Mouse (Mus musculus): ENCODE data around the gene Mybbp1a. TPM values are rescaled to one million over a fixed set of nuclear protein-coding genes. Genes with fewer than 3 reads are reported as not detected.
"Not testable (repeated sequence)": the region's sequence is repeated elsewhere in the genome, so short reads cannot be mapped to it uniquely, and the experiment has no call there.

The Mybbp1a gene
- polyA plus RNA-seq, 1 experiment from 2014 or later = 175 TPM

DNA sequence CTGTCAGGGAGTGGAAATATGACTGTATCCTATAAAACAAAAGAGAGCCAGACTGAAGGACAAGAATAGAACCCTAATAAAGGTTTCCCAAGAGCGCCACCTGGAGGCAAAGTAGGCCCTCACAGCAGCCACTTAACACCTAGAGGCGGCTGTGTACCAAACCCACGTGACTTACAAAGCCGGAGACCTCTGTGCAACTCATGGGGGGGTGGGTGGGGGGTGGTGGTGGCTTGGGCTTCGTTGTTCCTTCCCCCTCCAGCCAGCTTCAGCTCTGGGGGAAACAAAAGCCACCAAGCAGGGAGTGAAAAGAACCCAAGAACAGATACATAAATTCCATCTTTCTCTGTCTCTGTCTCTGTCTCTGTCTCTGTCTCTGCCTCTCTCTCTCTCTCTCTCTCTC lies 12.5 kb upstream of the Mybbp1a start:
- WGBS = 5% methylated on average over 5 of the region's 5 CpGs
- Histone ChIP-seq H3K27me3 (ENCODE audit: control insufficient read depth, insufficient read depth, low read length) (no peaks in the 10 kb centered on the region), H3K4me2 (ENCODE audit: low read depth, severe bottlenecking) (no peak overlapping the region), H3K4me1 (ENCODE audit: control insufficient read depth, insufficient read depth, low read length) (no peaks in the 10 kb centered on the region), H3K4me3 (ENCODE audit: low read depth, low read length) (no peak overlapping the region), H3K36me3 (ENCODE audit: control insufficient read depth, insufficient read depth, low read length) (no peaks in the 10 kb centered on the region), H3K9me3 (ENCODE audit: control insufficient read depth, low read length) (no peaks in the 10 kb centered on the region), H3K27ac (replicated peaks; ENCODE audit: low read depth, low read length) (no peak overlapping the region), H3K9ac (ENCODE audit: low read length) (no peak overlapping the region)
- DNase-seq (ENCODE audit: low spot score) (peak; percentile 78), ATAC-seq (ENCODE audit: insufficient number of reproducible peaks, low FRiP score, low TSS enrichment, low read depth) (no peak)

DNA sequence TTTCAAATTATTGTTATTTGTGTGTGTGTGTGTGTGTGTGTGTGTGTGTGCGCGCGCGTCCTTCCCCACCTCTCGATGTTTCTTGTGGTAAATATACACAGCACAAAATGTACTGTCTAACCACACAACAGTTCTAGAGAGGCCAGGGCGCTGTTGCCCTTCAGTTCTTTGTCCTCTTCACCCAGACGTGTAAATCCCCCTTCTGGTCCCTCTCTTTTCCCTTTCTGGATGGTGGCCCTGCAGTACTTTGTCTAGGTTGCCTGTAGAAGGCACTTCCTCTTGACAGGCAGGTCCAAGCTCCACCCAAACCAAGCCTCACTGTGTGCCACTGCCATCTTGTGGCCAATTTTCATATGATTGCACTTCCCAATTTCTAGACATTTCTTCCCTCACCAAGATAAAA lies 11.9 kb upstream of the Mybbp1a start:
- Histone ChIP-seq H3K36me3 (ENCODE audit: control insufficient read depth, insufficient read depth, low read length) (no peaks in the 10 kb centered on the region), H3K9me3 (ENCODE audit: control insufficient read depth, low read length) (no peaks in the 10 kb centered on the region), H3K4me1 (ENCODE audit: control insufficient read depth, insufficient read depth, low read length) (no peaks in the 10 kb centered on the region), H3K4me2 (ENCODE audit: low read depth, severe bottlenecking) (no peak overlapping the region), H3K9ac (ENCODE audit: low read length) (no peak overlapping the region), H3K27ac (replicated peaks; ENCODE audit: low read depth, low read length) (no peak overlapping the region), H3K27me3 (ENCODE audit: control insufficient read depth, insufficient read depth, low read length) (no peaks in the 10 kb centered on the region), H3K4me3 (ENCODE audit: low read depth, low read length) (no peak overlapping the region)
- ATAC-seq (ENCODE audit: insufficient number of reproducible peaks, low FRiP score, low TSS enrichment, low read depth) (peak; percentile 57; the same call in 1 of the 2 replicates), DNase-seq (ENCODE audit: low spot score) (peak; percentile 83)
- 47% methylated on average over 7 of the region's 7 CpGs for WGBS

DNA sequence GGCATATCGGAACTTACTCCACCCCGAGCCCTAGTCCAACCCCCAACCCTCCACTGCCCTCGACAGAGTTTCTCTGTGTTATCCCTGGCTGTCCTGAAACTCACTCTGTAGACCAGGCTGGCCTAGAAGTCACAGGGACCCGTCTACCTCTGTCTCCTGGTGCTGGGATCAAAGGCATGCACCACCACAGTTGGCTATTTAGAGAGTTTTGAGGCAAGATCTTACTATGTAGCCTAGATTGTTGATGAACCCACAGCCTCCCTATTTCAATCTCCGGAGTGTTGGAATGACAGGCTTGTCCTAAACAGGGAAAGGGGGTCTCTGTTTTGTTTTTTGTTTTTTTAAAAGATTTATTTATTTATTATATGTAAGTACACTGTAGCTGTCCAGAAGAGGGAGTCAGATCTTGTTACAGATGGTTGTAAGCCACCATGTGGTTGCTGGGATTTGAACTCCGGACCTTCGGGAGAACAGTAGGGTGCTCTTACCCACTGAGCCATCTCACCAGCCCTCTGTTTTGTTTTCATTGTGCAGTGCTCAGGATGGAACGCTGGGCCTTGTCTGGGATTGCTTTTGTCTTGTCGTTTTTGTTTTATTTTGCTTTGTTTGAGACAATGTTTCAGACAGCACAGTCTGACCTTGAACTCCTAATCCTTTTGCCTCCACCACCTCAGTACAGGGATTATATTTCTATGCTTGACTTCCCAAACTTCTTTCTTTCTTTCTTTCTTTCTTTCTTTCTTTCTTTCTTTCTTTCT lies 10.7 kb upstream of the Mybbp1a start:
- not testable (repeated sequence) for H3K9me3 ChIP-seq (ENCODE audit: control insufficient read depth, low read length); H3K27ac ChIP-seq (replicated peaks; ENCODE audit: low read depth, low read length); H3K36me3 ChIP-seq (ENCODE audit: control insufficient read depth, insufficient read depth, low read length); H3K4me3 ChIP-seq (ENCODE audit: low read depth, low read length); ATAC-seq (ENCODE audit: insufficient number of reproducible peaks, low FRiP score, low TSS enrichment, low read depth); H3K27me3 ChIP-seq (ENCODE audit: control insufficient read depth, insufficient read depth, low read length); DNase-seq (ENCODE audit: low spot score); H3K9ac ChIP-seq (ENCODE audit: low read length); H3K4me1 ChIP-seq (ENCODE audit: control insufficient read depth, insufficient read depth, low read length); H3K4me2 ChIP-seq (ENCODE audit: low read depth, severe bottlenecking)
- WGBS = 67% methylated on average over 9 of the region's 9 CpGs

DNA sequence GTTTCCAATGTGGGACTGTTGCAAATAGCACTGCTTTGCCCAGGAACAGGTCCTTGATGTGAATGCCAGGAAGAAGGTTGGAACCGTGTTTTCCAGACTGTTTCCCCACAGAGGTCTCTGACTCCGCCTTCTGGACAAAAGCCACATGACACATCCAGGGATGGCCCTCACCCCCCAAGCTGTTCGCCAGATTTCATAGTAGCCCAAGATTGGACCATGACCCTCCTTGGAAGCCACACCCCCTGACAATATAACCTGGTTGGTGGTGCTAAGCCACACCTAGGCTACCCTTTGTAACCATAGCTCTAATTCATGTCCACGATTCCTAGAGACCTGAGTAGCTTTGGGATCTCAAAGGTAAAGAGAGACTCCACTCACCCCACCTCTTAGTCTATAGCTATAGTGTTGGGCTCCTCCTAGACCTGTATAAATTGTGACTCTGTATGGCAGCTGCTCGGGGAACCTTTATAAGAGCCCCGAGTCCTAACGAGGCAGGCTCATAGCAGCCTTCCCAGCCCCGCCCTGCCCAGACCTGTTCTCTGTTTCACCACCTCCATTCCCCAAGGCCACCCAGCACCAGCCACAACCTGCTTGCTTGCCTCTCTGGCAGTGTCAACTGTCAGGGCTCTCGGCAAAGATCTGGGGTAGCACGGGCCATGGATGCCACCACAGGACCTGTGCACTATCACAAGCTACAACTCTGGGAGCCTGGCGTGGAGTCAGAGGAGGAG lies 6.0 kb upstream of the Mybbp1a start, which contains the start of gene Ggt6:
TSS of gene Ggt6 (plus strand) at position 564 of the 731 bp plus-strand sequence.
- Histone ChIP-seq H3K4me2 (ENCODE audit: low read depth, severe bottlenecking) (no peak within 1 kb of the TSS), H3K9ac (ENCODE audit: low read length) (no peak within 1 kb of the TSS), H3K27ac (replicated peaks; ENCODE audit: low read depth, low read length) (no peak within 1 kb of the TSS), H3K4me1 (ENCODE audit: control insufficient read depth, insufficient read depth, low read length) (no peaks in the 10 kb centered on the region), H3K36me3 (ENCODE audit: control insufficient read depth, insufficient read depth, low read length) (no peaks in the 10 kb centered on the region), H3K9me3 (ENCODE audit: control insufficient read depth, low read length) (no peaks in the 10 kb centered on the region), H3K4me3 (ENCODE audit: low read depth, low read length) (no peak within 1 kb of the TSS), H3K27me3 (ENCODE audit: control insufficient read depth, insufficient read depth, low read length) (no peaks in the 10 kb centered on the region)
- WGBS = 63% methylated on average over 11 of the region's 11 CpGs
- DNase-seq (ENCODE audit: low spot score) (no peak), ATAC-seq (ENCODE audit: insufficient number of reproducible peaks, low FRiP score, low TSS enrichment, low read depth) (no peak; the same call in 1 of the 2 replicates)

DNA sequence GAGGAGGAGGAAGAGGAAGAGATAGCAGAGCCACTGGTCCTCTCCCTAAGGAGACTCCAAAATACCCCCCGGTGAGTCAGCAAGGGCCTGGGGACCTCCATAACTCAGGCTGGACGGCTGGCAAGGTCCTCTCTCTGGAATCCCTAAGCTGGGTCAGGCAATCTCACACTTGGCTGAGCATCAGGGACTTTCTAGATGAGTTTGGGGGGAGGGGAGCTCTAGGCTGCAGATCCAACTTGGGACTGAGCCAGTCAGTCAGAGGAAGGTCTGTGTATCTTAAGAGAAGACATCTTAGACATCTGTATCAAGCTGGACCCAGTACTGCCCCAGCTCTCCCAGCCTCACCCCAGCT lies 5.5 kb upstream of the Mybbp1a start:
- H3K27ac ChIP-seq (replicated peaks; ENCODE audit: low read depth, low read length) = no peak overlapping the region
- H3K4me3 ChIP-seq (ENCODE audit: low read depth, low read length) = no peak overlapping the region
- no peaks in the 10 kb centered on the region for H3K36me3 ChIP-seq (ENCODE audit: control insufficient read depth, insufficient read depth, low read length)
- no peak overlapping the region for H3K4me2 ChIP-seq (ENCODE audit: low read depth, severe bottlenecking)
- no peaks in the 10 kb centered on the region for H3K4me1 ChIP-seq (ENCODE audit: control insufficient read depth, insufficient read depth, low read length)
- ATAC-seq (ENCODE audit: insufficient number of reproducible peaks, low FRiP score, low TSS enrichment, low read depth) (no peak), DNase-seq (ENCODE audit: low spot score) (no peak)
- no peak overlapping the region for H3K9ac ChIP-seq (ENCODE audit: low read length)
- WGBS = 74% methylated on average over 2 of the region's 2 CpGs
- H3K9me3 ChIP-seq (ENCODE audit: control insufficient read depth, low read length) = no peaks in the 10 kb centered on the region
- H3K27me3 ChIP-seq (ENCODE audit: control insufficient read depth, insufficient read depth, low read length) = no peaks in the 10 kb centered on the region

DNA sequence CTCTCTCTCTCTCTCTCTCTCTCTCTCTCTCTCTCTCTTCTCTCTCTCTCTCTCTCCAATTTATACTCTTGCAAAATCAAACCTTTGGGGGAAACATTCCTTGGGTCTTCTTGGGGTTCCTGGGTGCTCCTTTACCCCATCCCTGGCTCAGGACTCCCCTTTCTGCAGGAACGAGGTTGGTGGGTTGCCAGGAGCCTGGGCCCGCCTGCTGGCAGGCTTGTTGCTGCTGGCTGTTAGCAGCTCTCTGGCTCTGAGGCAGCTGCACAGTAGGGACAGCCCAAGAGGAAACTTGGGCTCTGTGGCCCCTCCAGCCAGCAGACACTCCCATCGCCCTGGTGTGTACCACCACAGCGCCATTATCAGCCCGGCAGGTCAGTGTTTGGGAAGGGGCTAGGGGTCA lies 4.9 kb upstream of the Mybbp1a start:
- ATAC-seq (ENCODE audit: insufficient number of reproducible peaks, low FRiP score, low TSS enrichment, low read depth) = no peak
- 79% methylated on average over 5 of the region's 5 CpGs for WGBS
- Histone ChIP-seq H3K27ac (replicated peaks; ENCODE audit: low read depth, low read length) (no peak overlapping the region), H3K9me3 (ENCODE audit: control insufficient read depth, low read length) (no peaks in the 10 kb centered on the region), H3K27me3 (ENCODE audit: control insufficient read depth, insufficient read depth, low read length) (no peaks in the 10 kb centered on the region), H3K36me3 (ENCODE audit: control insufficient read depth, insufficient read depth, low read length) (no peaks in the 10 kb centered on the region), H3K4me2 (ENCODE audit: low read depth, severe bottlenecking) (no peak overlapping the region), H3K9ac (ENCODE audit: low read length) (no peak overlapping the region), H3K4me1 (ENCODE audit: control insufficient read depth, insufficient read depth, low read length) (no peaks in the 10 kb centered on the region), H3K4me3 (ENCODE audit: low read depth, low read length) (no peak overlapping the region)
- no peak for DNase-seq (ENCODE audit: low spot score)

DNA sequence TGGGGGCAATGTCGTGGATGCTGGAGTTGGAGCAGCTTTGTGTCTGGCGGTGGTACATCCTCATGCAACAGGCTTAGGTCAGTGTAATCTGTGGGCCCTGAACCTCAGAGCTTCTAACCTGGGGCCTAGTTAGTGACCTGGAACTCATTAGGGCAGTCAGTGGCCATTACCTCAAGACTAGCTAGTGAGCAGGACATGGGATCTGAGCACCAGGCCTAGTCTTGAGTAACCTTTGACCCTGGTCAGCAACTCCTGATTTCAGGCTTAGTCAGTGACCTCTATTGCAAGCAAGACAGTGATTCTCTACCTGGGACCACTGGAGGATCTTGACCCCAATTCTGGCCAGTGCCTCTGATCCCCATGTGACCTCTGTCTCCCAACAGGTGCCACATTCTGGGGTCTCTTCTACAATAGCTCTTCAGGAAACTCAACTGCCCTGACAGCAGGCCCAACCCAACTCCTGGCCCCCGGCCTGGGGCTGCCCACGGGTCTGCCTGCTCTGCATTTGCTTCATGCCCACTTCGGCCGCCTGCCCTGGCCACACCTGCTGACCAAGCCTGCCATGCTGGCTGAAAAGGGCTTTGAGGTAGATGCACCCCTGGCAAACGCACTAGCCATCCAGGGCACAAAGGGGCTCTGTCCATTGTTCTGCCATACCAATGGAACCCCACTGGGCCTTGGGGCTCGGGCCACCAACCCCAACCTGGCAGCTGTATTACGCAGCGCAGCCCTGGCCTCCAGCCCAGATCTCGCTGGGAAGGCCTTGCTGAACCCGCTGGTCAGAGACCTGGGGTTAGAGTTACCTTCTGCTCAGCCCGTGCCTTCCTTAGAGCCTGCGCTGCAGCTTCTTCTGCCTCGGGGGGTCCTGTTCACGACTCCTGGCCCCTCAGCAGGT lies 4.2 kb upstream of the Mybbp1a start:
- ATAC-seq (ENCODE audit: insufficient number of reproducible peaks, low FRiP score, low TSS enrichment, low read depth) (no peak), DNase-seq (ENCODE audit: low spot score) (no peak)
- H3K36me3 ChIP-seq (ENCODE audit: control insufficient read depth, insufficient read depth, low read length) = no peaks in the 10 kb centered on the region
- H3K27ac ChIP-seq (replicated peaks; ENCODE audit: low read depth, low read length) = no peak overlapping the region
- no peaks in the 10 kb centered on the region for H3K9me3 ChIP-seq (ENCODE audit: control insufficient read depth, low read length)
- no peaks in the 10 kb centered on the region for H3K27me3 ChIP-seq (ENCODE audit: control insufficient read depth, insufficient read depth, low read length)
- no peak overlapping the region for H3K9ac ChIP-seq (ENCODE audit: low read length)
- H3K4me2 ChIP-seq (ENCODE audit: low read depth, severe bottlenecking) = no peak overlapping the region
- H3K4me3 ChIP-seq (ENCODE audit: low read depth, low read length) = no peak overlapping the region
- peaks cover under 1% of the 10 kb centered on the region; the same call in 1 of the 2 replicates for H3K4me1 ChIP-seq (ENCODE audit: control insufficient read depth, insufficient read depth, low read length)
- WGBS = 86% methylated on average over 16 of the region's 16 CpGs

DNA sequence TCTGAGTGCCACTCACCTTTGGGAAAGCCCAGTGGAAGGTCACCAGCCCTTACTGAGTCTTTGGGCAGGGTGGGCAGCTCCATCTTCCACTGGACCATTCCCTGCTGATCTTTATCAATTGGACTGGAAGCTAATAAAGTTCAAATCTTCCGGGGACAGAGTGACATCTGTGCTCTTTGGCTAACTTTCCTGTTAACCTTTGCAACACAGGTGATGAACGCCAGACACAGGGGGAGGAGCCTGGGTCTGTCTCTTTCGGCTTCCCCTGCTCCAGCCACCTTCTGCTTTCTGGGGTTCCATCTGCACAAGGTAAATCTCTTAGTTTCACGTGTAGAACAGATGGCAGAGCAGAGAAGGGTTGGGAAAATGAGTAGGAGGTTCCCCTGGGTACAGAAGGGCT lies 2.7 kb upstream of the Mybbp1a start:
- 51% methylated on average over 4 of the region's 4 CpGs for WGBS
- no peak overlapping the region for H3K4me2 ChIP-seq (ENCODE audit: low read depth, severe bottlenecking)

More for the DNA sequence above, 2.7 kb upstream of the Mybbp1a start:
- ATAC-seq (ENCODE audit: insufficient number of reproducible peaks, low FRiP score, low TSS enrichment, low read depth) (no peak), DNase-seq (ENCODE audit: low spot score) (no peak)
- no peak overlapping the region for H3K9ac ChIP-seq (ENCODE audit: low read length)
- no peak overlapping the region for H3K27ac ChIP-seq (replicated peaks; ENCODE audit: low read depth, low read length)
- peaks cover 4% of the 10 kb centered on the region for H3K36me3 ChIP-seq (ENCODE audit: control insufficient read depth, insufficient read depth, low read length)
- no peak overlapping the region for H3K4me3 ChIP-seq (ENCODE audit: low read depth, low read length)
- H3K27me3 ChIP-seq (ENCODE audit: control insufficient read depth, insufficient read depth, low read length) = no peaks in the 10 kb centered on the region
- H3K9me3 ChIP-seq (ENCODE audit: control insufficient read depth, low read length) = no peaks in the 10 kb centered on the region
- H3K4me1 ChIP-seq (ENCODE audit: control insufficient read depth, insufficient read depth, low read length) = peaks cover 4% of the 10 kb centered on the region
